Mouse (Mus musculus) olfactory bulb, adult 2 months (tissue): ENCODE results near the gene Tmem163. TPM values are rescaled to one million over a fixed set of nuclear protein-coding genes. Genes with fewer than 3 reads are reported as not detected.

Source experiments
- H3K27ac ChIP-seq: fragments of 200-500 bp; 2 replicates; pipeline ENCODE4 v1.5.1; 2012; ENCODE audit warnings: low read depth, low read length; ENCODE audit not compliant: insufficient read depth
- H3K4me1 ChIP-seq: fragments of 200-500 bp; 2 replicates; pipeline ENCODE4 v1.6.1; 2012; ENCODE audit warnings: low read length; ENCODE audit not compliant: control insufficient read depth, insufficient read depth
- H3K4me3 ChIP-seq: fragments of 200-500 bp; 2 replicates; pipeline ENCODE4 v1.5.1; 2012; ENCODE audit warnings: mild to moderate bottlenecking, low read depth, low read length, moderate library complexity; ENCODE audit not compliant: insufficient read depth
- CTCF ChIP-seq: fragments of 200-500 bp; IDR thresholded peaks from 2 replicates; pipeline ENCODE4 v1.5.1; 2012; ENCODE audit warnings: low read depth, mild to moderate bottlenecking, low read length, moderate library complexity; ENCODE audit not compliant: insufficient read depth
- POLR2A ChIP-seq: fragments of 200-500 bp; IDR thresholded peaks from 2 replicates; pipeline ENCODE4 v1.6.1; 2012; ENCODE audit warnings: mild to moderate bottlenecking, low read depth, low read length, moderate library complexity; ENCODE audit not compliant: insufficient read depth
- WGBS: fragments of 180-500 bp; shearing (Covaris S2); methylation state at CpG from one replicate; pipeline ENCODE4 v1.1.7; 2018; 5-methylcytosine and 5-hydroxymethylcytosine counted together
- polyA plus RNA-seq: library from polyadenylated mRNA; stranded (reverse); fragments of >200 nt; gene quantifications from 2 replicates; pipeline ENCODE4 v1.2.4, GENCODE M21; 2012; ENCODE audit warnings: low replicate concordance; ENCODE audit not compliant: missing spikeins, insufficient read depth, insufficient read length

The Tmem163 gene
- polyA plus RNA-seq, 1 experiment, result not detected

DNA sequence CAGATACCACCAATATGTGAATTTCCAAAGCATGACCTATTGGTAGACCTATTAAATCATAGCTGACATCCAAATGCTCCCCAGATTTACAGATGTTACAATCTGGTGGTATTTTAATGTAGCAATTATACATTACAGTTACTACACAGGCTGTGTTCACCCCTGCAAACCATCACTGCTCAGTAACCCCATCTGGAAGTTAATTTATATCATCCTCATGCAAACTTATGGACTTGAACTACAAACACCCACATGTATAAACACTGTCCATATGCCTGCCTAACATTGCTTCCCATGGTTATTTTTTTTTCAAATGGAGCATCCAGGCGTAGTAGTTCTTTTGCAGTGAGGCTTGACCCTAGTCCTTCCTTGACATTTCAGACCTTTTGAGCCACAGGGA is 238.3 kb downstream of the Tmem163 start:
- no peak for TF ChIP-seq POLR2A
- TF ChIP-seq CTCF, result no peak
- Histone ChIP-seq H3K4me1 (peaks cover 13% of the 10 kb centered on the region), H3K4me3 (no peak overlapping the region), H3K27ac (no peak overlapping the region)
- 98% methylated on average over 1 of the region's 1 CpGs for WGBS

- TF ChIP-seq POLR2A (no peak), CTCF (no peak)
- Histone ChIP-seq H3K27ac (no peak overlapping the region), H3K4me3 (no peak overlapping the region), H3K4me1 (peaks cover 13% of the 10 kb centered on the region)
- WGBS, result 43% methylated on average over 9 of the region's 9 CpGs
Measured at GRCm38 (mm10) chr1:127439452-127439891, 239.9 kb downstream of the Tmem163 start.

GRCm38 (mm10) chr1:127437091-127437490 is 242.3 kb downstream of the Tmem163 start:
- 71% methylated on average over 6 of the region's 6 CpGs for WGBS
- TF ChIP-seq CTCF (no peak), POLR2A (no peak)
- peaks cover 14% of the 10 kb centered on the region for H3K4me1 ChIP-seq
- H3K27ac ChIP-seq, result no peak overlapping the region
- no peak overlapping the region for H3K4me3 ChIP-seq

Other genes starting within 250 kb of the Tmem163 start
- not detected in 2 replicates for gene Acmsd, start 49.9 kb upstream of the Tmem163 start, polyA plus RNA-seq
- 57.4 TPM in 1 of 2 replicates, not detected in the other for gene Ccnt2, start 94.6 kb upstream of the Tmem163 start, polyA plus RNA-seq
- gene Map3k19, start 175.5 kb upstream of the Tmem163 start, polyA plus RNA-seq, result not detected in 2 replicates
- gene Rab3gap1, start 189.2 kb upstream of the Tmem163 start, polyA plus RNA-seq, result 150 TPM in 1 of 2 replicates, not detected in the other